Mouse (Mus musculus): ENCODE data around the gene Tut4. TPM values are rescaled to one million over a fixed set of nuclear protein-coding genes. Genes with fewer than 3 reads are reported as not detected.

Tut4 gene
- polyA plus RNA-seq, 1 experiment: 75.9 TPM

DNA sequence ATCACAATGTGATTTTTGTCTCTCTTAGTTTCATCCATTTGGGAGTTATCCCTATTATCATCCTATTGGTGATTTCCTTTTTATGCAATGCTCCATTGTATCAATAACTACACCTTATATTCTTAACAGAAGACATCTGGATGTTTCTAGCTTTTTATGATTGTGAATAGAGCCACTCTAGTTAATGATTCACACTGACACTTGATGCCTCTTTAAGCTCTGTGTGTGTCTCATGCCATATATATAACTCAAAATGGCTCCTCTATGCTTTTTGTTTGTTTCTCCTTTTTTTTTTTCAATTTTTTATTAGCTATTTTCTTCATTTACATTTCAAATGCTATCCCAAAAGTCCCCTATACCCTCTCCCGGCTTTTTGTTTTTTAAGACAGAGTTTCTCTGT is 136.6 kb downstream of the Tut4 start:
- Histone ChIP-seq H3K36me3 (ENCODE audit: control insufficient read depth, insufficient read depth, low read length, poor library complexity, severe bottlenecking) (peaks cover 78% of the 10 kb centered on the region), H3K9ac (ENCODE audit: low read depth, poor library complexity, severe bottlenecking) (no peak overlapping the region), H3K4me1 (ENCODE audit: control insufficient read depth, insufficient read depth, low read length) (no peaks in the 10 kb centered on the region), H3K27me3 (ENCODE audit: control insufficient read depth, insufficient read depth, low read length, poor library complexity, severe bottlenecking) (no peaks in the 10 kb centered on the region), H3K4me3 (ENCODE audit: low read depth, low read length) (no peak overlapping the region), H3K9me3 (replicated peaks; ENCODE audit: control insufficient read depth, insufficient read depth, low read length, poor library complexity, severe bottlenecking) (no peaks in the 10 kb centered on the region), H3K27ac (ENCODE audit: insufficient read depth, low read length) (no peak overlapping the region)
- TF ChIP-seq POLR2A (IDR thresholded peaks at IDR 0.05; ENCODE audit: insufficient read depth, low read length): no peak

DNA sequence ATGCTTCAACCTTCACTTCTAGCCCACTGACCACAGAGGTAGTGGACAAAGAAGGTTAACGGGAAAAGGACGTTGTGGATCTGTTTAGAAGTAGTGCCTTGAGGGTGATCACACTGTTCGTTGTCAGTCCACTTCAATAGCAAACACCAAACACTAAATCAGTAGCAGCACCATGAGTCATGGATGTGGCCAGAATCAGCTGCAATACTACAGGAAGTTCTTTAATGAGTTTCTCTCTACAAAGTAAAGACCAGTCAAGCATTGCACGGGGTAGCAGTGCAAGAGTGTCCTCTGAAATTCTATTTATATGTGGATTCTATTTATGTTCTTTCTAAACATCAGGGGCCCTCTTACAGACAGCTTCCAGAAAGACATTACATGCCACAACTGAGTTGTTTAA is 139.1 kb downstream of the Tut4 start:
- Histone ChIP-seq H3K4me1 (ENCODE audit: control insufficient read depth, insufficient read depth, low read length) (no peaks in the 10 kb centered on the region), H3K9ac (ENCODE audit: low read depth, poor library complexity, severe bottlenecking) (no peak overlapping the region), H3K4me3 (ENCODE audit: low read depth, low read length) (no peak overlapping the region), H3K9me3 (replicated peaks; ENCODE audit: control insufficient read depth, insufficient read depth, low read length, poor library complexity, severe bottlenecking) (peaks cover 6% of the 10 kb centered on the region), H3K36me3 (ENCODE audit: control insufficient read depth, insufficient read depth, low read length, poor library complexity, severe bottlenecking) (peaks cover 81% of the 10 kb centered on the region), H3K27me3 (ENCODE audit: control insufficient read depth, insufficient read depth, low read length, poor library complexity, severe bottlenecking) (no peaks in the 10 kb centered on the region), H3K27ac (ENCODE audit: insufficient read depth, low read length) (no peak overlapping the region)
- TF ChIP-seq CTCF (IDR thresholded peaks at IDR 0.05; ENCODE audit: low read depth, low read length) (no peak), EP300 (IDR thresholded peaks at IDR 0.05; ENCODE audit: insufficient read depth, low read depth, low read length) (no peak), POLR2A (IDR thresholded peaks at IDR 0.05; ENCODE audit: insufficient read depth, low read length) (no peak)

DNA sequence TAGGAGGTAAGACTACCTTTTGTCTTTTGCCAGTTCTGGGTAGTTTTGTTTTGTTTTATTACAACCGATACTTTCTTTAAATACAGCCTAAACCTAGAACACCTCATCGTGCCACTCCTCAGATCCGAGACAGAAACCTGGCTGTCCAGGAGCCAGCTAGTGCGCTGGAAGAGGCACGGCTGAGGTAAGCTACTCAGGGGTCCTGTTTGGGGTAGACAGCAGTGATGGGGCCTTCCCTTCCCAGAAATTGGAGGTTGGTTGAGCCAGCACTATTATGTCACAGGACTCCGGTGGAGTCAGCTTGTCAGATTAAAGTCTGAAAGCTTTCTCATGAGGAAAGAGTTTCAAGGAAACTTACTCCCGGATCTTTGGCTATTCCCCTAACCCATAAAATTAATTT is 142.6 kb downstream of the Tut4 start:
- no peaks in the 10 kb centered on the region for H3K4me1 ChIP-seq (ENCODE audit: control insufficient read depth, insufficient read depth, low read length)
- H3K4me3 ChIP-seq (ENCODE audit: low read depth, low read length): no peak overlapping the region
- no peaks in the 10 kb centered on the region for H3K27me3 ChIP-seq (ENCODE audit: control insufficient read depth, insufficient read depth, low read length, poor library complexity, severe bottlenecking)
- no peak overlapping the region for H3K9ac ChIP-seq (ENCODE audit: low read depth, poor library complexity, severe bottlenecking)
- peaks cover 13% of the 10 kb centered on the region for H3K9me3 ChIP-seq (replicated peaks; ENCODE audit: control insufficient read depth, insufficient read depth, low read length, poor library complexity, severe bottlenecking)
- TF ChIP-seq POLR2A (IDR thresholded peaks at IDR 0.05; ENCODE audit: insufficient read depth, low read length) (no peak), EP300 (IDR thresholded peaks at IDR 0.05; ENCODE audit: insufficient read depth, low read depth, low read length) (no peak), CTCF (IDR thresholded peaks at IDR 0.05; ENCODE audit: low read depth, low read length) (no peak)
- H3K27ac ChIP-seq (ENCODE audit: insufficient read depth, low read length): no peak overlapping the region
- peaks cover 83% of the 10 kb centered on the region for H3K36me3 ChIP-seq (ENCODE audit: control insufficient read depth, insufficient read depth, low read length, poor library complexity, severe bottlenecking)

DNA sequence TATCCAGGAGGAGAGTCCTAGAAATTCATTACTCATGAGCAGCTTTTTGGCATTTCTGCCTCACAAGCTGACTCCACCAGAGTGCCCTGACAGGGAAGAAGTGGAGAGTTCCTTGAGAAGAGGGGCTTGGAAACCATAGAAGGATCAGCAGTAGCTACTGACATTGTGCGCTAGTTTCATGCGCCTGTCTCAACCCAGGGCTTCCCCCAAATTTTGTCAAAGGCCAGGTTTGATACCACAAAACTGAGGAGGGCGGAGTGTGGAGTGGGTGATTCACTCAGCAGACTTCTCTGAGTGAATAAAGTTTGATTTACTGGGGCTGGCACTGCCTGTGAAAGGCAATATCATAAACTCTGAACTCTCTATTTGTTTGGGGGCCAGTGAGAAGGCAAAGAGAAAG is 149.4 kb downstream of the Tut4 start:
- H3K9me3 ChIP-seq (replicated peaks; ENCODE audit: control insufficient read depth, insufficient read depth, low read length, poor library complexity, severe bottlenecking): peaks cover 13% of the 10 kb centered on the region
- H3K27ac ChIP-seq (ENCODE audit: insufficient read depth, low read length): no peak overlapping the region
- TF ChIP-seq CTCF (IDR thresholded peaks at IDR 0.05; ENCODE audit: low read depth, low read length): no peak
- no peak for TF ChIP-seq POLR2A (IDR thresholded peaks at IDR 0.05; ENCODE audit: insufficient read depth, low read length)
- TF ChIP-seq EP300 (IDR thresholded peaks at IDR 0.05; ENCODE audit: insufficient read depth, low read depth, low read length): no peak
- no peak overlapping the region for H3K9ac ChIP-seq (ENCODE audit: low read depth, poor library complexity, severe bottlenecking)
- H3K36me3 ChIP-seq (ENCODE audit: control insufficient read depth, insufficient read depth, low read length, poor library complexity, severe bottlenecking): peaks cover 75% of the 10 kb centered on the region
- H3K27me3 ChIP-seq (ENCODE audit: control insufficient read depth, insufficient read depth, low read length, poor library complexity, severe bottlenecking): no peaks in the 10 kb centered on the region
- H3K4me1 ChIP-seq (ENCODE audit: control insufficient read depth, insufficient read depth, low read length): no peaks in the 10 kb centered on the region
- no peak overlapping the region for H3K4me3 ChIP-seq (ENCODE audit: low read depth, low read length)

Other genes with a start within 250 kb of the Tut4 start
- 22.3 and 23.2 TPM in 2 replicates for gene Zyg11a, start 241.4 kb upstream of the Tut4 start, polyA plus RNA-seq (2011; ENCODE audit: insufficient read depth, insufficient read length, low read depth, missing spikeins)
- 26.7 and 30.8 TPM in 2 replicates for gene Zyg11b, start 158.3 kb upstream of the Tut4 start, polyA plus RNA-seq (2011; ENCODE audit: insufficient read depth, insufficient read length, low read depth, missing spikeins)
- 53.6 and 62.0 TPM in 2 replicates for gene Coa7, start 131.3 kb upstream of the Tut4 start, polyA plus RNA-seq (2011; ENCODE audit: insufficient read depth, insufficient read length, low read depth, missing spikeins)
- gene Shisal2a, start 76.1 kb upstream of the Tut4 start, polyA plus RNA-seq (2011; ENCODE audit: insufficient read depth, insufficient read length, low read depth, missing spikeins): 1.2 and 1.4 TPM in 2 replicates
- 11.3 and 11.5 TPM in 2 replicates for gene Gpx7, start 52.5 kb upstream of the Tut4 start, polyA plus RNA-seq (2011; ENCODE audit: insufficient read depth, insufficient read length, low read depth, missing spikeins)
- gene Prpf38a, start 119.9 kb downstream of the Tut4 start, polyA plus RNA-seq (2011; ENCODE audit: insufficient read depth, insufficient read length, low read depth, missing spikeins): 119 and 121 TPM in 2 replicates
- 69.3 and 71.1 TPM in 2 replicates for gene Orc1, start 120.0 kb downstream of the Tut4 start, polyA plus RNA-seq (2011; ENCODE audit: insufficient read depth, insufficient read length, low read depth, missing spikeins)
- 47.8 and 49.0 TPM in 2 replicates for gene Cc2d1b, start 160.5 kb downstream of the Tut4 start, polyA plus RNA-seq (2011; ENCODE audit: insufficient read depth, insufficient read length, low read depth, missing spikeins)

All from ES-Bruce4 (cell line).